Mouse (Mus musculus) leukemia stem cell, adult 10-12 weeks (primary cell): Measurements from ENCODE around the gene Gm21586. TPM values are rescaled to one million over a fixed set of nuclear protein-coding genes. Genes with fewer than 3 reads are reported as not detected.

ENCODE experiments used
- polyA plus RNA-seq: library from polyadenylated mRNA; stranded (reverse); fragments of >175 nt; gene quantifications from 2 replicates; pipeline ENCODE4 v1.2.3, GENCODE M21; 2012; ENCODE audit warnings: low replicate concordance

Gene Gm21586
- not detected in 2 replicates for polyA plus RNA-seq

GRCm38 (mm10) chr4:42439078-42439477 lies at the start of gene Gm21586:
Gene Gm21586 (plus strand): TSS chr4:42439378.

GRCm38 (mm10) chr4:42466452-42466851 lies 27.3 kb downstream of the Gm21586 start, which contains the start of gene Gm2163:
Gene Gm2163 (plus strand): TSS chr4:42466752.

Other genes with a start within 250 kb of the Gm21586 start
- not detected in 2 replicates for gene Gm10600, start 198.7 kb upstream of the Gm21586 start, polyA plus RNA-seq
- gene Ccl21b, start 183.6 kb upstream of the Gm21586 start, polyA plus RNA-seq: not detected in 2 replicates
- gene Gm21953, start 145.1 kb upstream of the Gm21586 start, polyA plus RNA-seq: not detected in 2 replicates
- not detected in 2 replicates for gene Fam205a3, start 121.0 kb upstream of the Gm21586 start, polyA plus RNA-seq
- gene Gm2163, start 27.4 kb downstream of the Gm21586 start, polyA plus RNA-seq: not detected in 2 replicates
- gene Fam205a2, start 88.8 kb downstream of the Gm21586 start, polyA plus RNA-seq: not detected in 2 replicates
- gene Gm10591, start 172.8 kb downstream of the Gm21586 start, polyA plus RNA-seq: not detected in 2 replicates
- not detected in 2 replicates for gene Gm2564, start 190.3 kb downstream of the Gm21586 start, polyA plus RNA-seq
- not detected in 2 replicates for gene Ccl27b, start 215.9 kb downstream of the Gm21586 start, polyA plus RNA-seq
- gene Il11ra2, start 222.5 kb downstream of the Gm21586 start, polyA plus RNA-seq: not detected in 2 replicates